Mouse (Mus musculus): Measurements from ENCODE around the gene Fgfr2.

GRCm38 (mm10) chr7:132858043-132858608 lies 265.0 kb downstream of the Fgfr2 start:
- TF ChIP-seq CTCF (IDR thresholded peaks at IDR 0.05; ENCODE audit: borderline replicate concordance, insufficient read depth, low read length) (no peak), POLR2A (IDR thresholded peaks at IDR 0.05; ENCODE audit: low read depth, low read length) (no peak)
